Mouse (Mus musculus) CD4-positive, CD25-positive, alpha-beta regulatory T cell, adult 2 months (primary cell): ENCODE results near the gene Cdc42ep4.

Experiments used
- DNase-seq: peaks from one replicate; pipeline ENCODE4 v3.0.0-alpha.2; 2012; ENCODE audit warnings: low read depth, low spot score

Gene Cdc42ep4

DNA sequence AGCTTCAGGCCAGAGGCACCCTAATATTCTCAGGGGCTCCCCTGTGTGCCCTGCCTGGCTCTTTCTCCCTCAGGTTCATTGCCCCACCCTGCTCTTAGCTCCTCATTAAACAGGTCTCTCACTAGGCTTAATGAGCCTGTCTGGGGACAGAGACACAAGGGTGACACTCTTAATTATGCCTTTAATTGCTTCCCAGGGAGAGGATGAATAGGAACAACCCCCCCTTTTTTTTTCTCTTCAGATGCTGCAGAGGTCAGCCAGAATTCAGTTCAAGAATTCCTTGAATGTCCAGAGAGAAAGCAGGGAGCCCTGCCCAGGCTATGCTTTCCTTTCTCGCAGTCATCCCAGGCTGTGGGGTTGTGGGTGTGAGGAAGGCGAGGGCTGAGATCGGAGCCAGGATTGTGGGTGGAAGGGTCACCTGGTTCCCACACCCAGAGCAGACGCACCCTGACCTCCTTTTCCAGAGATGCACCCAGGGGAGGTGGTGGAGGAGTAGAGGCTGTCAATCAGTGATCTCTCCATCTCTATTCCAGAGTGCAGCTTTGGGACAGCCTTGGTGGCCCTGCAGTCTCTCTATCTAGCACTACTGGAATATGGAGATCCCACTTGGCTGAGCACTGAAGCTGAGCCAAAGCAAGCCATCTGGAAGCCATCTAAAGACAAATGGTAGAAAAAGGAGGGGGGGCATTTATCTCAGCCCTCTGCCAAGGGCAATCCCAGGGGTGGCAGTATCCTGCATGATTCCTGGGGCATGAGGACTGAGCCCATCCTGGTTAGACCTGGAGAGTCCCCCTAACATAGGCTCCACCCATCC is 26.2 kb downstream of the Cdc42ep4 start:
- DNase-seq: no peak

DNA sequence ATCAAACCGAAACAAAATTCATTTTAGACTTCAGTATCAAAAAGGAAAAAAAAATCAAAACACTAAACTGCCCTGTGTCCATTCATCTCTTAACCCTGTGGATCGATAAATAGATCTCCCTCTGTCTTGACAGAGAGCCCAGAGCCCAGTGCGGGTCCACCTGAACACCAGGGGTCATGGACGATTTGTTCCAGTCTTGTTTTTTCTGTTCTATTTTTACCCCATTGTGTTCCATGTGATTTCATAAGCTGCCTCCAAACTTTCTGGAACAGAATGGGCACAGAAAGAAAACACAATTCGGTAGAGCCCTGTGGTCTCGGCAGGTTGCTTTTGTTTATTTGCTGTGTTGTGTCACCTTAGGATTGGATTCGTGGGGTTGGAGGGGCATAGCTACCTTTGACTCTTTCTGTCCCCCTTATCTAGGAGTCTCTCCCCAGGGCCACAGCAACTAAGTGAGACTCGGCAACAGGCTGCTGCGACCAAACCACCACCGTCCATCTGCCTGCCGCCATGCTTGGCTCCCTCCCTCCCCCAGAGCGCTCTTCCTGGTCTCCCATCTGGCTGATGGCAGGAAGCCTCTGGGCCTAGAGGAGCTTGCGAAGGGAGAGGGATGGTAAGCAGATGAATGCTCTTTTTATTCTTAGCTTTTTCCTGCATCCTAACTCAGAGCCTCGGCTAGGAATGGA is 29.1 kb downstream of the Cdc42ep4 start:
- DNase-seq: no peak

- no peak for DNase-seq
These were observed 33.8 kb downstream of the Cdc42ep4 start for GRCm38 (mm10) chr11:113717767-113718424.

DNA sequence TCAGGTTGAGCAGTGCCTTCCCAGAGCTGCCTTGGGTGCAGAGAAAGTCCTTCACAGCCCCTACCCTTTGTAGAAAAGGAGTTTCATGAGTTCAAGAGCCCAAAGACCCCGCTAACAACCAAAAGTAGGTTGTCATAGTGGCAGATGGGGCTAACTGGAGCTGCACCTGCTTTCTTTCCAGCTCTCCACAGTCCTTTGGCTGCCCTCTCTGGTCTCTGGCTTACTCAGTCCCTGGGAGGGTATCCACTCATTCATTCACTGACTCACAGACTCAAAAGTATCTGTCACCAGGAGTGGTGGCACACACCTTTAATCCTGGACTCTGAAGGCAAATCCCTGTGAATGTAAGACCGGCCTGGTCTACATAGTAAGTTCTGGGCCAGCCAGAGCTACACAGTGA is 35.5 kb downstream of the Cdc42ep4 start:
- DNase-seq: no peak

DNA sequence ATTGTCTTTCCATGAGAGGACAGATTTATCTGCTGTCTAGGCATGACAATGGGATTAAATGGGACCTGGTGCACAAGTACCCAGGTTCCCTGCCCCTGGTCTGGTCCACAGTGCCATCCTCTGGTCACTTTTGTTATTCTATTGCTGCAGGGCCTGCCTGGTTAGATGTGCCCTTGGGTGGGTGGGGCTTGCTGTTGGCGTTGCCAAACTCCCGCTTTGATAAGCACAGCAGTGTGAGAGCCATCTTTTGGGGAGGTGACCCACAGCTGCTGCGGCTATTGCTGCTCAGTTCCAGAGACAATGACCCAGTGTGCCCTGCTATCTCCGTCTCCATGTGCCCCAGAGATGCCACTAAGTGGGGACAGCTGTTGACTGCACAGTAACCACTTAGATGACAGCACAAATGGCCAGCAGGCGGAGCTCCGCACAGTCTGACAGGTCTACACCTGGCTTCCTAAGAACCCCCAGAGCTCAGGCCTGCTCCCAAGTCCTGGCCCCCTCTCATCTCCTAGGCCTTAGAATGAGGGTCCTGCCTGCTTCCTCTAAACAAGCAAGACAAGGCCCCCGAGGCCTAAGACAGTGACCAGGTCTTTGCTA is 36.5 kb downstream of the Cdc42ep4 start:
- peak; percentile 47 for DNase-seq

DNA sequence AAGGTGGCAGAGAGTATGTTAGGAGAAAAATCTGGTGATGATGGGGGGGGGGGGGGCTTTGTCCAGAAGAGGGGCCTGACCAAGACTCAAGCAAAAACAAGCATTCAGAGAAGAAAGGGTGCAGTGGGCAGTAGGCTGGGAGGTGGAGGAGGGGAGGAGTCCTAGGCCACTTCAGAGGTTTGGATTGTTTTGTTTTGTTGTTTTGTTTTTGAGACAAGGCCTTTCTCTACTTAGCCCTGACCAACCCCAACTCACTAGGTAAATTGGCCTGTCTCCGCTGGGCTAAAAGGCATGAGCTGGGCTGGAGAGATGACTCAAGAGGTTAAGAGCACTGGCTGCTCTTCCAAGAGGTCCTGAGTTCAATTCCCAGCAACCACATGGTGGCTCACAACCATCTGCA is 40.6 kb downstream of the Cdc42ep4 start:
- no peak for DNase-seq

- DNase-seq: no peak
These were observed 41.4 kb downstream of the Cdc42ep4 start for GRCm38 (mm10) chr11:113710257-113710777.

DNA sequence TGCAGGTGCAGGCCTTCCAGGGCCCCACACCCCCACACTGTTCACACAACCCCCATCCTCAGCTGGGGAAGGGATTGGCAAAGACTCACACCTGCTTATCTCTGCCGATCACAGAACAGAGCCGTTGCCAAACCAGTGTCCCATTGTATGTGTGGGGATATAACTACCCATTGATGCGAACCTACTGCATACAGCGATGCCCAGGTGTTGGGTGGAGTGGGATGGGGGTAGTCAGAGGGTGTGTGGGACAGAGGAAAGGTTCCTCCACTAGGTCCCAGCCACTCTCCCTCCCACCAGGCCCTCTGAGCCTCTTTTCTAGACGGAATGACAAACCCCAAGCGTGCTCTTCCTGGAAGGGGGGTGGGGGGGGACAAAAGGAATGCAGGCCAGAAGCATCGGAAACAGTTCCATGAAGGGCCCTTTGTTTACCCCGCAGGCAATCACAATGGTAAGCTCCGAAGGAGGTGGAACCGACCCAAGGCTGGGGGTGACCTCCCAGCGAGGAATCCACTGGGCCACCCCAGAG is 41.9 kb downstream of the Cdc42ep4 start, which contains the start of gene Cpsf4l:
Gene Cpsf4l (minus strand): TSS at position 287 of the 526 bp plus-strand sequence.
- DNase-seq: no peak

DNA sequence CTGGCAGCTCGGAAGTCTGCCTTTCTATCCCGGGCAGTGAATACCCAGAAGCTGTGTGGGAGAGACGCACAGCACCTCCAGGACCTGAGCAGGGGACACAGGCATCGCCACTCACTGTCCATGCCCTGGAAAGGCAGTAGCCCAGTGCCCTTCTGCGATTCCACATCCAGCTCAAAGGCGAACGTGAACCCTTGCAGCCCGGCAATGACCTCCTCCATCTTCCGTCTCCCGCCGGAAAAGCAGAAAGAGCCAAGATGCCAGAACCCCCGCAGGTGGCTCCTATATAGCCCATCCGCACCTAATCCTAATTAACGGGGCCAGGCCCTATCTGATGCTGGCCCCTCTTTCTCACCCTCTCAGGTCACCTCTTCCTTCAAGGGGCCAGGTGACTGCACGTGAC is 42.4 kb downstream of the Cdc42ep4 start:
- DNase-seq: no peak

DNA sequence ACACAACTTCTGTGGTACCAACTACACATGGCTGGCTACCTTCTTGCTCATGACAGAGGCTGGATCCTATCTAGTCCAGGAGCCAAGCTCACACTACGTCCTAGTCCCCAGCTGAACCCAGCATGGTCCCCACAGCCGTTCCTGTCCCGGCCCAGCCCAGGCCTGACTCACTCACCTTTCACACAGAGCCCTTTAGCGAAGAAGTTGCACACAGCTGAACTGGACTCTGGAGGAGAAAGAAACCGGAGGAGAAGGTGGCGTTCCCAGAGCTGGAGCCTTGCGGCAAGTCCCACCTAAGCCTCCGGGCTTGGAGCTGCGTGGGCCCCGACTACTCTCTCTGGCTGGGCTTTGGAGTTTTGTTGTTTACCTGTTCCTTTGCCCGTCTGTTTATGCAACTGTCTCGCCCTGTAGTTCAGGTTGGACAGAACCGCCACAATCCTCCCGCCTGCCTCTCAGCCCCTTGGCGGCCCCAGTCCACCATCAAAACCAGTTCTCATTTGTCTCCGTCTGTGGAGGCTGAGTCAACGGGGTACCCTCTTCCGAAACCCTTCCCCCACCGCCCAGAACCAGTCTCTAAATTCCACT is 43.0 kb downstream of the Cdc42ep4 start:
- DNase-seq: no peak

DNA sequence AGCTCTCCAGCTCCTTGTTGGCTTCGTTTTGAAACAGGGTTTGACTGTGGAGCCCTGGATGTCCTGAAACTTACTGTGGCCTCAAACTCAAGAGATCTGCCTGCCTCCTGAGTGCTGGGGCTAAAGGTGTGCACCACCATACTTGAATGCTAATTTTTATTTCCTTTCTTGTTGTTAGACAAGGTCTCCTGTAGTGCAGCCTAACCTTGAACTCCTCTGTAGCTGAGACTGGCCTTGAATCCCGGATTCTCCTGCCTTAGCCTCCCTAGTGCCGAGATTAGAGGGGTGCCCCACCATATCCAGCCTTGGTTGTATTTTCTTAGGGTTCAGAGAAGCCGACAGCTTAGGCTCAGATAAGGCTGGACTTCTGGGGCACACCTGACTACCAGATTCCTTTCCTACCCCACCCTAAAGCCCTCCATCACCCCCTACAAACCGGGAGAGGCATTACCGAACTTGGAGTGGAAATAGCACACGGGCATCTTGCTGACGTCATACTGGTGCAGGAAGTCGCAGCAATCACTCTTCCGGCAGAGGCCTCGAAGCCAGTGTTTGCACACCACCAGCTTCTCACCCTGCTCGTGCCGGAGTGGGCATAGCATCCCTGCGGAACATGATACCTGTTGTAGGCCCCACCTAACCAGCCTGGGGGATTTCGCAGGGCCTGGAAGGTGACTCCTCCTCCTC is 45.6 kb downstream of the Cdc42ep4 start:
- DNase-seq: no peak

- DNase-seq: peak; percentile 87
These were observed 47.9 kb downstream of the Cdc42ep4 start for GRCm38 (mm10) chr11:113703758-113704157.

GRCm38 (mm10) chr11:113699643-113700042 is 52.0 kb downstream of the Cdc42ep4 start:
- no peak for DNase-seq

GRCm38 (mm10) chr11:113698013-113698545 is 53.6 kb downstream of the Cdc42ep4 start:
- no peak for DNase-seq

GRCm38 (mm10) chr11:113697571-113697970 is 54.1 kb downstream of the Cdc42ep4 start:
- no peak for DNase-seq

DNA sequence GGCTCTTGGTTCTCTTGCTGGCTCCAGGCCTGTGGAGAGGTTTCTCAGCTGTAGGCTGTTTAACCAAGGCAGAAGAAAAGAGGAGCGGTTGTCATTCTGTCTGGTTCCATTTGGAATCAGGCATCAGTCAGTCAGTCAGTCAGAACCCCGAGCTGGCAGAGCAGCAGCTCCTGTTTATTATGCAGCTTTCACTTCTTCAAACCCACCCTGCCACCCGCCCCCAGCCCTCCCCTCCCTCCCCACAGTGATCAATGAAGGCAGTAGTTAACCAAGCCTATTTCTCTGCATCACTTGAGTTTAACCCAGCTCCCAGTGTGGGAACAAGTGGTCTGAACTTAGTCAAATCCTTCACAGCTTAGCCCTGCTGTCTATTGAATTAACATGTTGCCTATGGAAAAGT is 59.8 kb downstream of the Cdc42ep4 start:
- DNase-seq: no peak

DNA sequence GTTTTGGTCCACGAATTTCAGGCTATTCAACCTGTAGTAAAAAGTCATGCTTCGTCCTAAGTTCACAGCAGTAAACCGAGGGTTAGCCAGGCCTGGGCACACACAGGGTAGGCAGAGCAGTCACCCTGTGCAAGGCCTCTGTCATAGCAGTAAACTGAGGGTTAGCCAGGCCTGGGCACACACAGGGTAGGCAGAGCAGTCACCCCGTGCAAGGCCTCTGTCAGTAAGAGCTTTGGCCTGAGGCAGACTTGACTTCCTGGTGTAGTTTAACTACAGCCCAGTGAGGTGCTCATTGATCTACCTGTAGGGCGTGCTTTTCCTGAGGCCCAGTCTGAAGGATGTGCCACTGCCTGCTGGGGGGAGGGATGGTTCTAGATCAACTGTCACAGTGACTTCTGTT is 60.4 kb downstream of the Cdc42ep4 start:
- DNase-seq: no peak

DNA sequence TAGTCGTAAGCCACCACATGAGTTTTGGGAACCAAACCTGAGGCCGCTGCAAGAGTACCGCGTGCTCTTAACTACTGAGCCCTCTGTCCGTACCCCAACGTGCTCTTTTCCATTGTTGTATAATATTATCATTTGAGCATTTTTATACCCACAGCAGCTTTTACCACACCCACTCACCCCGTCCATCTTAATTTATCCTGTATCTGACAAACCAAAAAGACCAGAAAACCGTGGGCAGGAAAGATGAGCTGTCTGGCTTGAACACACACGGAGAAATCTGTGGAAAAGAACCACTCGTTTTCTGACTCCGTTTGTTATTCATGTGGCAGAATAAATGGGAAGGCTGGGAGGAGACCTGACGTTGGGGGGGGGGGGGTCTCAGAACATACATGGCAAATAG is 61.2 kb downstream of the Cdc42ep4 start:
- no peak for DNase-seq

DNA sequence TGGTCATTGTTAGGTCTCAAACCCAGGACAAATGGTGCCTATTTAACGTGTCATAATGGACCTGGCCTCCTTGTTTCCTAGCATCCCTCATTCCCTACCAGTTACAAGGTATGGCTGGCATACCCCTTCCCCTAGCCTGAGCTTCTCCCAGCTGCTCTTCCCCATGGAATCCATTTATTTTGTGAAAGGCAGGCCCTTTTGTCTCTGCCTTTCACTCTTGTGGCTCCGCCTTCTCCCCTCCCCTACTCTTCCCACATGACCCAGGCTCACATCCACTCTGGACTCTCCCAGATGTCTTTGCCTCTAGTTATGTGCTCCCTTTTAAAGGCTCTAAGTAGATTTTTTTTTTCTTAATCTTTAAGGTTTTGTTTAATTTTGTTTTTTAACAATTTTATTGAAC is 64.7 kb downstream of the Cdc42ep4 start:
- no peak for DNase-seq

DNA sequence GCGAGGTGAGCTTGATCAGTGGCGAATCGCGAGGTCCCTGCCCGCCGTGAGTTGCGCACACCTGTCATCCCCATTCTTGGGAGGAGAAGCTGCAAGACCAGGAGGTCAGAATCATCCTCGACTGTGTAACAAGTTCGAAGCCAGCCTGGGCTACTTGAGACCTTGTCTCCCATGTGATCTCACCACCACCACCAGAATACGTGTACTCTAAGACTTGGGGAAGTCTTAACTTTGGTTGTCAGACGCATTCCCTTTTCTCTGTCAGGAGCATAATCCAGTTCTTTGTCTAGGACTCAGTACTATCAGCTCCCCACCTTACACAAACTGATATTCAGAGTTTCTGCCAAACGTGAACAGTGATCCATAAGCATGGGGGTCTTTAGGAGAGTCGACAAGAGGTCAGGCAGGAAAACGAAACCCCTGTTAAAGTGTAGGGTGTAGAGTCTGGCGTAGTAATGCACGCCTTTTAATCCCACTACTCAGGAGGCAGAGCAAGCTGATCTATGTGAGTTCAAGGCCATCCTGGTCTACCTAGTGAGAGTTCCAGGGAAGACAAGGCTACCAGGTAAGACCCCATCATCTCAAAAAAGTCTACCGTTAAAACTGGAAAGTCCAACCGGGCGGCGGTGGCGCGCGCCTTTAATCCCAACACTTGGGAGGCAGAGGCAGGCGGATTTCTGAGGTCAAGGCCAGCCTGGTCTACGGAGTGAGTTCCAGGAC is 66.8 kb downstream of the Cdc42ep4 start:
- no peak for DNase-seq
